Mouse (Mus musculus) neural tube, embryonic 15.5 days (tissue): ENCODE data around the gene Gm21865. TPM values are rescaled to one million over a fixed set of nuclear protein-coding genes. Genes with fewer than 3 reads are reported as not detected.
"Not testable (repeated sequence)": the region's sequence is repeated elsewhere in the genome, so short reads cannot be mapped to it uniquely, and the experiment has no call there.

Experiments
- ATAC-seq: fragments of 200-750 bp; cut with Nextera tagmentation; 2 replicates; pipeline ENCODE4 v1.8.0; 2017; ENCODE audit warnings: mild to moderate bottlenecking, moderate TSS enrichment, moderate library complexity; ENCODE audit not compliant: low FRiP score
- H3K27ac ChIP-seq: fragments of 300-500 bp; sonication (generic); replicated peaks from 2 replicates; pipeline ENCODE4 v1.5.1; 2015; ENCODE audit warnings: mild to moderate bottlenecking, inconsistent platforms
- H3K27me3 ChIP-seq: fragments of 300-500 bp; sonication (generic); replicated peaks from 2 replicates; pipeline ENCODE4 v1.6.1; 2015; ENCODE audit warnings: inconsistent platforms
- H3K36me3 ChIP-seq: fragments of 300-500 bp; sonication (generic); 2 replicates; pipeline ENCODE4 v1.6.1; 2015; ENCODE audit warnings: inconsistent platforms
- H3K4me1 ChIP-seq: fragments of 300-500 bp; sonication (generic); 2 replicates; pipeline ENCODE4 v1.6.1; 2015; ENCODE audit warnings: inconsistent platforms
- H3K4me2 ChIP-seq: fragments of 300-500 bp; sonication (generic); 2 replicates; pipeline ENCODE4 v1.6.1; 2015; ENCODE audit warnings: inconsistent platforms, mild to moderate bottlenecking, moderate library complexity
- H3K4me3 ChIP-seq: fragments of 300-500 bp; sonication (generic); replicated peaks from 2 replicates; pipeline ENCODE4 v1.5.1; 2015; ENCODE audit warnings: mild to moderate bottlenecking, inconsistent platforms
- H3K9ac ChIP-seq: fragments of 300-500 bp; sonication (generic); replicated peaks from 2 replicates; pipeline ENCODE4 v1.6.1; 2015; ENCODE audit warnings: mild to moderate bottlenecking, inconsistent platforms
- H3K9me3 ChIP-seq: fragments of 300-500 bp; sonication (generic); replicated peaks from 2 replicates; pipeline ENCODE4 v1.6.1; 2016; ENCODE audit warnings: inconsistent platforms
- WGBS: fragments of 180-500 bp; shearing (Covaris S2); methylation state at CpG from one replicate; pipeline ENCODE4 v1.1.7; 2015; ENCODE audit warnings: mixed read lengths; 5-methylcytosine and 5-hydroxymethylcytosine counted together
- polyA plus RNA-seq: library from polyadenylated mRNA; unstranded; fragments of >200 nt; fragmentation: Nextera tagmentation; extraction: Ambion mirVana; gene quantifications from 2 replicates; pipeline ENCODE4 v1.2.1, GENCODE M21; 2015

The Gm21865 gene
- not detected in 2 replicates for polyA plus RNA-seq

DNA sequence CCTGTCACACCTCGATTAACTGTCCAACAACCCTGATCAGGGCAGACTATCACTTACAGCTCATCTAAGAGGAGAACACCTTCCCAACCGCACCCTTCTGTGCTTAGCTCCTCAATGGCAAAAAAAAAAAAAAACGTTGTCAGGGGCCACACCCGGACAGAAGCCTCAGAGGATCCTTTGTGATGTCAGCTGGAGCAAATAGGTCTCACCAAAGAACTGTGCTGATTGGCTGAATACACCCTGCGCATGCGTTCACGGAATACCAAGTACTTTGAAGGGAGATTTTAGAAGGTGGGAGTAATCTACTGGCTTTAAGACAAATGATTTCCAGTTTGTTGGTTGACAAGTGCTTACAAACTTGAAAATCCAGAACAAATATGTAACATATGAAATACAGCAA is at the start of gene Gm21865:
TSS of gene Gm21865 (minus strand) at position 101 of the 400 bp plus-strand sequence.
- not testable (repeated sequence) for H3K36me3 ChIP-seq, H3K4me1 ChIP-seq, H3K4me3 ChIP-seq, H3K9me3 ChIP-seq, H3K4me2 ChIP-seq, H3K27me3 ChIP-seq, ATAC-seq, H3K9ac ChIP-seq, H3K27ac ChIP-seq
- 75% methylated on average over 2 of the region's 7 CpGs for WGBS

Other genes with a start within 250 kb of the Gm21865 start
- gene Gm21882, start 64.6 kb upstream of the Gm21865 start, polyA plus RNA-seq: not detected in 2 replicates